Mouse (Mus musculus) cerebellum, adult 2 months (tissue): ENCODE measurements around the gene Wdr89.

Experiments used
- CTCF ChIP-seq: fragments of 200-500 bp; IDR thresholded peaks from 2 replicates; pipeline ENCODE4 v1.5.1; 2011; ENCODE audit warnings: low read depth, mild to moderate bottlenecking, control low read depth, low read length, moderate library complexity, borderline replicate concordance; ENCODE audit not compliant: insufficient read depth
- POLR2A ChIP-seq: fragments of 200-500 bp; IDR thresholded peaks from 2 replicates; pipeline ENCODE4 v1.6.1; 2011; ENCODE audit warnings: low read length, control low read depth, borderline replicate concordance; ENCODE audit not compliant: insufficient read depth

GRCm38 (mm10) chr12:75706670-75707069 is 37.3 kb upstream of the Wdr89 start:
- TF ChIP-seq CTCF (no peak), POLR2A (no peak)
